Mouse (Mus musculus) E14TG2a.4 (cell line): ENCODE results near the gene Ccl9.

Experiments
- CTCF ChIP-seq: conservative IDR thresholded peaks from 2 replicates; pipeline ENCODE4 v1.5.1; 2014; ENCODE audit warnings: low read length
- NANOG ChIP-seq: IDR thresholded peaks from 2 replicates; pipeline ENCODE4 v1.6.1; 2014; ENCODE audit warnings: borderline replicate concordance, low read length, mixed read lengths
- POU5F1 ChIP-seq: IDR thresholded peaks from 2 replicates; pipeline ENCODE4 v1.6.1; 2014; ENCODE audit warnings: low read length, borderline replicate concordance

DNA sequence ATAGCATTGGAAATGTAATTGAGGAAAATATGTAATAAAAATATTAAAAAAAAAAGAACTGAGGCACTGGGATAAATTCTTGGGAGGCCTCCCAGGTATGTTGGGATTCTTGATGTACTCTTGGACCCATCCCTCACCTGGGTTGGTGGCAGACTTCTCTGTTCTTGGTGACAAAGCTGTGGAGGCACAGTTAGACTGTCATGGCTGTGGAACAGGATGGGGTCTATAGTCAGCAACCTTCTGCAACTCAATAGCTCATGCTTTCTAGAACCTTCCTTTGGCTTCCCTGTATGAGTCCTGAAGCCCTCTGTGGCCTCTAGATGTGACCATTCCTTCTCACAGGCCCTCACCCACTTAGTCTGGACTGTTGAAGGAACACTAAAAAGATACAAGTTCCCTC, 11.8 kb downstream of the Ccl9 start:
- no peak for TF ChIP-seq CTCF
- TF ChIP-seq NANOG: no peak
- no peak for TF ChIP-seq POU5F1
